Mouse (Mus musculus) cerebellum, adult (tissue): ENCODE results near the gene Lrig3.

Experiments
- ATAC-seq: cut with Nextera tagmentation; 2 replicates; pipeline ENCODE4 v1.9.2; 2017; ENCODE audit warnings: mild to moderate bottlenecking, moderate library complexity, mixed read lengths; ENCODE audit not compliant: insufficient number of reproducible peaks, low FRiP score, low TSS enrichment

The Lrig3 gene

GRCm38 (mm10) chr10:125961411-125962107 is 4.4 kb upstream of the Lrig3 start:
- no peak for ATAC-seq

- no peak for ATAC-seq
Observed at GRCm38 (mm10) chr10:125964709-125965108, 1.3 kb upstream of the Lrig3 start.

GRCm38 (mm10) chr10:125966481-125967251 is 698 bp downstream of the Lrig3 start:
- ATAC-seq: peak; percentile 16; the same call in 1 of the 2 replicates

GRCm38 (mm10) chr10:125967436-125968160 is 1.6 kb downstream of the Lrig3 start:
- no peak for ATAC-seq

- ATAC-seq: no peak
Observed at GRCm38 (mm10) chr10:125968191-125969132, 2.5 kb downstream of the Lrig3 start.

GRCm38 (mm10) chr10:125969133-125969490 is 3.1 kb downstream of the Lrig3 start:
- ATAC-seq: no peak

GRCm38 (mm10) chr10:125970031-125970430 is 4.1 kb downstream of the Lrig3 start:
- ATAC-seq: no peak

- no peak for ATAC-seq
Observed at GRCm38 (mm10) chr10:125970500-125970899, 4.5 kb downstream of the Lrig3 start.

GRCm38 (mm10) chr10:125973726-125974125 is 7.8 kb downstream of the Lrig3 start:
- ATAC-seq: no peak

GRCm38 (mm10) chr10:125981938-125982337 is 16.0 kb downstream of the Lrig3 start:
- ATAC-seq: no peak

GRCm38 (mm10) chr10:125984473-125985035 is 18.6 kb downstream of the Lrig3 start:
- no peak for ATAC-seq

GRCm38 (mm10) chr10:125985795-125986194 is 19.8 kb downstream of the Lrig3 start:
- no peak for ATAC-seq

- no peak for ATAC-seq
Observed at GRCm38 (mm10) chr10:125986443-125986842, 20.5 kb downstream of the Lrig3 start.

GRCm38 (mm10) chr10:125987307-125987706 is 21.3 kb downstream of the Lrig3 start:
- no peak for ATAC-seq

GRCm38 (mm10) chr10:125988037-125988436 is 22.1 kb downstream of the Lrig3 start:
- ATAC-seq: no peak

GRCm38 (mm10) chr10:125989890-125990289 is 23.9 kb downstream of the Lrig3 start:
- no peak for ATAC-seq

GRCm38 (mm10) chr10:125990394-125990793 is 24.4 kb downstream of the Lrig3 start:
- ATAC-seq: no peak

- ATAC-seq: no peak
Observed at GRCm38 (mm10) chr10:125991819-125992218, 25.9 kb downstream of the Lrig3 start.

- 0 out of 2 replicates have a peak, but pooled peaks have one; percentile 33 for ATAC-seq
Observed at GRCm38 (mm10) chr10:125994855-125995254, 28.9 kb downstream of the Lrig3 start.

- no peak for ATAC-seq
Observed at GRCm38 (mm10) chr10:125995701-125996100, 29.7 kb downstream of the Lrig3 start.
